21 mouse cellular contexts compared by ENCODE assay signal in genomic region chr4:153876954-153877642, GRCm38 (mm10).
DNase-seq lines count a peak whose midpoint lies in the region; ATAC-seq lines count a peak whose summit lies in the region.
"Had no signal": no experiment of that assay in that cellular context is flagged by ENCODE, and none has a peak within 500 bp of the region (broad histone marks: within the 10 kb centered on the region; RNA-seq: fewer than 3 reads in every experiment).

No protein-coding gene starts in this region.

- ATAC-seq in megakaryocyte, adult 5-6 weeks (ENCODE audit: poor library complexity, severe bottlenecking), result no peak
- no peak for ATAC-seq in CD4-positive, CD25-positive, alpha-beta regulatory T cell, adult 4 months
- ATAC-seq: forebrain, embryonic 13.5 days had no signal

- no peaks in the 10 kb centered on the region for H3K27me3 ChIP-seq in megakaryocyte, embryonic 14.5 days (replicated peaks)
- H3K27me3 ChIP-seq: midbrain, embryonic 12.5 days; neural tube, embryonic 13.5 days had no signal

- peaks cover 9% of the 10 kb centered on the region for H3K4me1 ChIP-seq in megakaryocyte, embryonic 14.5 days
- H3K4me1 ChIP-seq: forebrain, embryonic 13.5 days; hindbrain, embryonic 13.5 days; limb, embryonic 10.5 days; midbrain, embryonic 12.5 days; neural tube, embryonic 13.5 days had no signal

- H3K9me3 ChIP-seq in megakaryocyte, embryonic 14.5 days, result peaks cover 29% of the 10 kb centered on the region
- H3K9me3 ChIP-seq: forebrain, embryonic 13.5 days; hindbrain, embryonic 13.5 days; limb, embryonic 10.5 days; midbrain, embryonic 12.5 days; neural tube, embryonic 13.5 days had no signal

- peak; percentile 8 for DNase-seq in embryo, embryonic 11.5 days (ENCODE audit: low read depth, low spot score)
- no peak for DNase-seq in embryo, embryonic 10 days (ENCODE audit: low spot score)
- peak; percentile 17 for DNase-seq in c-Kit-negative CD71-positive TER-119-positive erythroid progenitor cells, embryonic 14.5 days (ENCODE audit: low read depth, low spot score)
- no peak for DNase-seq in ovary, postnatal 14 days (ENCODE audit: low spot score)
- no peak for DNase-seq in urinary bladder, postnatal 10 days (ENCODE audit: low spot score)
- DNase-seq: cerebellum, adult 9-11 months; embryo, embryonic 11 days; gastrocnemius, postnatal 25 days; kidney, postnatal 4 days; lung, adult 18-20 months; lung, postnatal 36 days; right cerebral cortex, postnatal 4 days; thymus, postnatal 36 days had no signal

- no peaks in the 10 kb centered on the region for H3K36me3 ChIP-seq in megakaryocyte, embryonic 14.5 days (replicated peaks; ENCODE audit: low read length)
- H3K36me3 ChIP-seq: hindbrain, embryonic 13.5 days; limb, embryonic 10.5 days; midbrain, embryonic 12.5 days; neural tube, embryonic 13.5 days had no signal

- peak overlapping the region; percentile 67 for H3K4me3 ChIP-seq in megakaryocyte, embryonic 14.5 days (replicated peaks)
- H3K4me3 ChIP-seq: forebrain, embryonic 13.5 days; hindbrain, embryonic 13.5 days; limb, embryonic 10.5 days; midbrain, embryonic 12.5 days; neural tube, embryonic 13.5 days had no signal

Comparison
In these comparisons a context has a peak if more than half of its experiments do, and no peak if none do; other contexts are left out.
1. DNase-seq: peak in embryo, embryonic 11.5 days (single experiment) and c-Kit-negative CD71-positive TER-119-positive erythroid progenitor cells, embryonic 14.5 days (single experiment); none in embryo, embryonic 10 days (single experiment), ovary, postnatal 14 days (single experiment) and urinary bladder, postnatal 10 days (single experiment).